ENCODE assay signal across 20 mouse cellular contexts in genomic region chr4:133269596-133269995, GRCm38 (mm10). TPM values are rescaled to one million over a fixed set of nuclear protein-coding genes. Genes with fewer than 3 reads are reported as not detected.
DNase-seq lines count a peak whose midpoint lies in the region; ATAC-seq lines count a peak whose summit lies in the region.
"Had no signal": no experiment of that assay in that cellular context is flagged by ENCODE, and none has a peak within 500 bp of the region (broad histone marks: within the 10 kb centered on the region; RNA-seq: fewer than 3 reads in every experiment).

No protein-coding gene starts in this region.

- 88% methylated on average over 3 of the region's 3 CpGs for WGBS in liver, embryonic 13.5 days (ENCODE audit: insufficient replicate concordance)
- 91% methylated on average over 3 of the region's 3 CpGs for WGBS in liver, embryonic 11.5 days

- no peak for ATAC-seq in liver, embryonic 13.5 days (ENCODE audit: low read depth)
- ATAC-seq in liver, embryonic 11.5 days (replicated peaks; ENCODE audit: low FRiP score), result no peak

- peaks cover 78% of the 10 kb centered on the region for H3K36me3 ChIP-seq in liver, embryonic 13.5 days
- peaks cover 50% of the 10 kb centered on the region for H3K36me3 ChIP-seq in liver, embryonic 11.5 days (ENCODE audit: control insufficient read depth, insufficient read depth, low read length)

- peak overlapping the region; percentile 36; the same call in 1 of the 2 replicates for H3K27ac ChIP-seq in liver, embryonic 13.5 days
- no peak overlapping the region for H3K27ac ChIP-seq in liver, embryonic 11.5 days (ENCODE audit: low read depth, low read length)
- H3K27ac ChIP-seq: embryonic facial prominence, embryonic 12.5 days; forebrain, embryonic 12.5 days; hindbrain, embryonic 12.5 days; stomach, embryonic 15.5 days had no signal

- H3K27me3 ChIP-seq in liver, embryonic 13.5 days, result no peaks in the 10 kb centered on the region
- H3K27me3 ChIP-seq in liver, embryonic 11.5 days (replicated peaks; ENCODE audit: control insufficient read depth, insufficient read depth, low read length), result no peaks in the 10 kb centered on the region
- H3K27me3 ChIP-seq: embryonic facial prominence, embryonic 12.5 days; forebrain, embryonic 12.5 days; hindbrain, embryonic 12.5 days; stomach, embryonic 15.5 days had no signal

- DNase-seq in adrenal gland, adult (ENCODE audit: inconsistent age in 2 of 2, low spot score in 1 of 2), result peak; percentile 87 to 94
- DNase-seq in adrenal gland, postnatal 4 days (ENCODE audit: low spot score in 2 of 2), result no peak
- no peak for DNase-seq in liver, embryonic 13.5 days
- no peak for DNase-seq in liver, embryonic 11.5 days (ENCODE audit: low spot score)
- peak; percentile 83 for DNase-seq in adrenal gland, postnatal 14 days
- DNase-seq in heart, postnatal 10 days, result peak; percentile 63 to 72
- no peak for DNase-seq in left cerebral cortex, postnatal 25 days (ENCODE audit: low spot score in 2 of 2)
- DNase-seq in layer of hippocampus, adult 8-10 months (ENCODE audit: low spot score in 2 of 2), result no peak
- DNase-seq: cerebellum, postnatal 25 days; gastrocnemius, postnatal 14 days; kidney, adult 9 months; left cerebral cortex, postnatal 4 days; lung, embryonic 14.5 days; right cerebral cortex, postnatal 4 days had no signal

- H3K4me3 ChIP-seq in liver, embryonic 13.5 days (replicated peaks), result no peak overlapping the region
- no peak overlapping the region for H3K4me3 ChIP-seq in liver, embryonic 11.5 days (ENCODE audit: low read depth, low read length)
- H3K4me3 ChIP-seq: embryonic facial prominence, embryonic 12.5 days; forebrain, embryonic 12.5 days; hindbrain, embryonic 12.5 days; stomach, embryonic 15.5 days had no signal

- H3K4me1 ChIP-seq in liver, embryonic 13.5 days (replicated peaks), result peaks cover 10% of the 10 kb centered on the region
- H3K4me1 ChIP-seq in liver, embryonic 11.5 days (replicated peaks; ENCODE audit: control insufficient read depth, insufficient read depth, low read length), result no peaks in the 10 kb centered on the region; the same call in 1 of the 2 replicates
- H3K4me1 ChIP-seq: embryonic facial prominence, embryonic 12.5 days; forebrain, embryonic 12.5 days; hindbrain, embryonic 12.5 days; stomach, embryonic 15.5 days had no signal

- H3K9ac ChIP-seq in liver, embryonic 13.5 days, result no peak overlapping the region
- H3K9ac ChIP-seq in liver, embryonic 11.5 days (ENCODE audit: low read depth, low read length), result no peak overlapping the region
- H3K9ac ChIP-seq: embryonic facial prominence, embryonic 12.5 days; forebrain, embryonic 12.5 days; hindbrain, embryonic 12.5 days; lung, embryonic 14.5 days; stomach, embryonic 15.5 days had no signal

- intact Hi-C loops in heart, postnatal 10 days (cut with DNase I), result no loop called here
- intact Hi-C loops in left cerebral cortex, postnatal 25 days (cut with DNase I), result no loop called here

- H3K4me2 ChIP-seq in liver, embryonic 13.5 days, result no peak overlapping the region
- H3K4me2 ChIP-seq in liver, embryonic 11.5 days, result no peak overlapping the region
- H3K4me2 ChIP-seq: embryonic facial prominence, embryonic 12.5 days; forebrain, embryonic 12.5 days; hindbrain, embryonic 12.5 days; lung, embryonic 14.5 days; stomach, embryonic 15.5 days had no signal

- no peaks in the 10 kb centered on the region for H3K9me3 ChIP-seq in liver, embryonic 13.5 days (replicated peaks)
- H3K9me3 ChIP-seq in liver, embryonic 11.5 days (ENCODE audit: control insufficient read depth, low read length), result no peaks in the 10 kb centered on the region
- H3K9me3 ChIP-seq: forebrain, embryonic 12.5 days; stomach, embryonic 15.5 days had no signal

RNA-seq across cellular contexts. Expression of gene Sytl1, which starts 6.7 kb away (rescaled TPM):
- total RNA-seq in adrenal gland, postnatal 4 days (2021), result 1 to 10 TPM; 1.5 to 2.4 TPM
- 0.42 and 0.55 TPM in 2 replicates for polyA plus RNA-seq in liver, embryonic 13.5 days (2015; fragmentation: Nextera tagmentation; extraction: Ambion mirVana)
- polyA plus RNA-seq in liver, embryonic 11.5 days (2014; fragmentation: Nextera tagmentation; extraction: Ambion mirVana), result 0.39 and 0.52 TPM in 2 replicates
- total RNA-seq in adrenal gland, postnatal 14 days (2021), result 5.3 and 6.2 TPM in 2 replicates
- 1 to 10 TPM in 1 of 2 experiments, under 1 TPM in 1; 0.74 to 1.5 TPM for total RNA-seq in heart, postnatal 10 days (2021)
- total RNA-seq in left cerebral cortex, postnatal 25 days (2021), result 1 to 10 TPM in 1 of 2 experiments, under 1 TPM in 1; 0.98 to 1.2 TPM
- total RNA-seq in layer of hippocampus, adult 8-10 months (2022), result 1 to 10 TPM in 3 of 4 experiments, under 1 TPM in 1; 0.84 to 1.4 (median 1.4) TPM

RNA-seq across cellular contexts. Expression of gene Tmem222, which starts 8.0 kb away (rescaled TPM):
- total RNA-seq in adrenal gland, postnatal 4 days (2021), result 10 to 100 TPM; 65.5 to 78.0 TPM
- polyA plus RNA-seq in liver, embryonic 13.5 days (2015; fragmentation: Nextera tagmentation; extraction: Ambion mirVana), result 38.9 and 41.0 TPM in 2 replicates
- 73.5 and 74.2 TPM in 2 replicates for polyA plus RNA-seq in liver, embryonic 11.5 days (2014; fragmentation: Nextera tagmentation; extraction: Ambion mirVana)
- total RNA-seq in adrenal gland, postnatal 14 days (2021), result 48.7 and 55.0 TPM in 2 replicates
- total RNA-seq in heart, postnatal 10 days (2021), result 10 to 100 TPM; 28.7 to 31.7 TPM
- total RNA-seq in left cerebral cortex, postnatal 25 days (2021), result 10 to 100 TPM; 87.4 to 92.5 TPM
- total RNA-seq in layer of hippocampus, adult 8-10 months (2022), result 10 to 100 TPM; 80.1 to 92.0 (median 85.6) TPM

RNA-seq across cellular contexts. Expression of gene Map3k6, which starts 29.0 kb away (rescaled TPM):
- 10 to 100 TPM; 24.8 to 25.2 TPM for total RNA-seq in adrenal gland, postnatal 4 days (2021)
- polyA plus RNA-seq in liver, embryonic 13.5 days (2015; fragmentation: Nextera tagmentation; extraction: Ambion mirVana), result 1.7 and 1.9 TPM in 2 replicates
- polyA plus RNA-seq in liver, embryonic 11.5 days (2014; fragmentation: Nextera tagmentation; extraction: Ambion mirVana), result 2.2 and 3.5 TPM in 2 replicates
- total RNA-seq in adrenal gland, postnatal 14 days (2021), result 35.3 and 61.4 TPM in 2 replicates
- 10 to 100 TPM in 1 of 2 experiments, 1 to 10 TPM in 1; 8.2 to 30.7 TPM for total RNA-seq in heart, postnatal 10 days (2021)
- total RNA-seq in left cerebral cortex, postnatal 25 days (2021), result 1 to 10 TPM; 4.7 to 5.3 TPM
- total RNA-seq in layer of hippocampus, adult 8-10 months (2022), result 1 to 10 TPM; 4.8 to 6.1 (median 5.8) TPM

RNA-seq across cellular contexts. Expression of gene Gpr3, which starts 57.3 kb away (rescaled TPM):
- total RNA-seq in adrenal gland, postnatal 4 days (2021), result under 1 TPM in 1 of 2 experiments, not detected in 1; 0.31 TPM
- not detected in 2 replicates for polyA plus RNA-seq in liver, embryonic 13.5 days (2015; fragmentation: Nextera tagmentation; extraction: Ambion mirVana)
- polyA plus RNA-seq in liver, embryonic 11.5 days (2014; fragmentation: Nextera tagmentation; extraction: Ambion mirVana), result 0.17 TPM in 1 of 2 replicates, not detected in the other
- total RNA-seq in adrenal gland, postnatal 14 days (2021), result 0.19 TPM in 2 replicates
- total RNA-seq in heart, postnatal 10 days (2021), result under 1 TPM in 1 of 2 experiments, not detected in 1; 0.12 TPM
- 10 to 100 TPM; 10.1 to 13.0 TPM for total RNA-seq in left cerebral cortex, postnatal 25 days (2021)
- total RNA-seq in layer of hippocampus, adult 8-10 months (2022), result 1 to 10 TPM; 4.3 to 8.0 (median 6.5) TPM
- total RNA-seq: gastrocnemius, postnatal 14 days; megakaryocyte-erythroid progenitor cell, adult 5-6 weeks; neutrophil, adult 5-6 weeks had no signal
- polyA plus RNA-seq: embryonic facial prominence, embryonic 12.5 days; lung, embryonic 14.5 days had no signal

RNA-seq across cellular contexts. Expression of gene Cd164l2, which starts 57.7 kb away (rescaled TPM):
- total RNA-seq in adrenal gland, postnatal 4 days (2021), result 1 to 10 TPM; 2.3 to 5.2 TPM
- 0.20 TPM in 1 of 2 replicates, not detected in the other for polyA plus RNA-seq in liver, embryonic 13.5 days (2015; fragmentation: Nextera tagmentation; extraction: Ambion mirVana)
- polyA plus RNA-seq in liver, embryonic 11.5 days (2014; fragmentation: Nextera tagmentation; extraction: Ambion mirVana), result 0.70 and 0.77 TPM in 2 replicates
- total RNA-seq in adrenal gland, postnatal 14 days (2021), result 2.4 and 5.0 TPM in 2 replicates
- total RNA-seq in heart, postnatal 10 days (2021), result not detected
- 1 to 10 TPM; 5.3 to 6.9 TPM for total RNA-seq in left cerebral cortex, postnatal 25 days (2021)
- 1 to 10 TPM; 3.3 to 4.3 (median 3.9) TPM for total RNA-seq in layer of hippocampus, adult 8-10 months (2022)
- total RNA-seq: gastrocnemius, postnatal 14 days; megakaryocyte-erythroid progenitor cell, adult 5-6 weeks had no signal

Comparison
In these comparisons a context has a peak if more than half of its experiments do, and no peak if none do; other contexts are left out.
1. DNase-seq: peak in adrenal gland, adult (2 of 2), adrenal gland, postnatal 14 days (single experiment) and heart, postnatal 10 days (2 of 2); none in adrenal gland, postnatal 4 days (0 of 2), liver, embryonic 13.5 days (single experiment), liver, embryonic 11.5 days (single experiment), left cerebral cortex, postnatal 25 days (0 of 2) and layer of hippocampus, adult 8-10 months (0 of 2).